Mouse (Mus musculus) T-helper 17 cell (primary cell): ENCODE measurements around the gene Cav3.

Source experiments
- in situ Hi-C, 2 experiments: fragments of 300-600 bp; cut with MboI, MseI; formaldehyde crosslinking; loops; 1 replicate in 1 of 2; 2 replicates in 1 of 2; pipeline ENCODE4 v1.15.1; 2025; ENCODE audit warnings: high pct_unique_total_duplicates in 2 of 2

The Cav3 gene

DNA sequence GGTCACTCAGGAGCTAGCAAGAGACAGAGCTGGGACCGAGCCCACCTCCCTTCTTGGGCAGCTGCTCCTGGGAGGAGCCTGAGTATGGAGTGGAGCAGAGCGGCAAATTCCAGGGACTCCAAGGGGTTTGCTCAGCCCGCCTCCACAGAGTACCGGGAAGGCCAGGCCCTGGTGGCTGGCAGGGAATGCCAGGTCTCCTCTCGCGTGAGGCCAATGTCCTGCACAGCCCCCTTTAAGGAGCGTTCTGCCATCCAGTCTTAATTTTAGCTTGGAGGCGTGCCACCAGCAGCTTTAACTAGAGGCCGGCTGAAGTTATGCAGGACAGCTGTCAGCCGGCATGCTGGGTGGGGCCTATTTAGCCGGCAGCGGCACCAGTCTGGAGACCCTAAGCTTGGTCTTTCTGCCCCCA, at the start of gene Cav3:
TSS of gene Cav3 (plus strand) at position 165 of the 409 bp plus-strand sequence.
- in situ Hi-C loops, result no loop called here

DNA sequence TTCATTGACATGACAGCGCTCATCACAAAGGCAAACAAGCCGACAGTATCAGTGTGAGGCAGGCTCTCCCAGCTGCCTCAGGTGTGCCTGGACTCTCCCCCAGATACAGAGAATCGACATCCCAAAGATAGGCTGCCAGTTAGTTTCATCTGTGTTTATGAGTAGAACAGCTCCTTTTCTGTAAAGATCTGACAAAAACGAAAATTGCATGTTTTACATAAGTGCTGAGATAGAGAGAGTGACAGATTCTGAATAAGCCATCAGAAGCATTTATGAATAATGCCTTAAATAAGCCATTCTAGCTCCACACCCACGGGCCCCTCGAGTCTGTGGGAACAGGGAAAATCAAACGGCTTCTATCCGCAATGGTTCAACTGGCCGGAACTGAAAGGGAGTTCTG, 40.0 kb upstream of the Cav3 start:
- in situ Hi-C loops, result no loop called here

DNA sequence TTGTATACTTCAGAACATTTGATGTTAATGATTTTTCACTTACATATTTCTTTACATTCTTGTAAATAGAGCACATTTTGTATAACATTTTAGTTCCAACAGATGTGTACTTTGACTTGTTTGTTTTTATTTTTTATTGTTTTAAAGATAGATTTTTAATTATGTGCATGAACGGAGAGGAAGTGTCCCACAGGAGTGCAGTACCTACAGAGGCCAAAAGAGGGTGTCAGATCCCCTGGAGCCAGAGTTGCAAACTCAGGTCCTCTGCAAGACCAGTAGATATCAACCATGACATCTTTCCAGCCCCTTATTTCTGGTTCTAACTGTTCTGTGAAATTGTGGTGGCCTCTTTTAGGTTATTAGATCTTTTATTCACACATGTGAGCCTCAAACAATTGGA, 38.4 kb upstream of the Cav3 start:
- in situ Hi-C loops, result no loop called here

DNA sequence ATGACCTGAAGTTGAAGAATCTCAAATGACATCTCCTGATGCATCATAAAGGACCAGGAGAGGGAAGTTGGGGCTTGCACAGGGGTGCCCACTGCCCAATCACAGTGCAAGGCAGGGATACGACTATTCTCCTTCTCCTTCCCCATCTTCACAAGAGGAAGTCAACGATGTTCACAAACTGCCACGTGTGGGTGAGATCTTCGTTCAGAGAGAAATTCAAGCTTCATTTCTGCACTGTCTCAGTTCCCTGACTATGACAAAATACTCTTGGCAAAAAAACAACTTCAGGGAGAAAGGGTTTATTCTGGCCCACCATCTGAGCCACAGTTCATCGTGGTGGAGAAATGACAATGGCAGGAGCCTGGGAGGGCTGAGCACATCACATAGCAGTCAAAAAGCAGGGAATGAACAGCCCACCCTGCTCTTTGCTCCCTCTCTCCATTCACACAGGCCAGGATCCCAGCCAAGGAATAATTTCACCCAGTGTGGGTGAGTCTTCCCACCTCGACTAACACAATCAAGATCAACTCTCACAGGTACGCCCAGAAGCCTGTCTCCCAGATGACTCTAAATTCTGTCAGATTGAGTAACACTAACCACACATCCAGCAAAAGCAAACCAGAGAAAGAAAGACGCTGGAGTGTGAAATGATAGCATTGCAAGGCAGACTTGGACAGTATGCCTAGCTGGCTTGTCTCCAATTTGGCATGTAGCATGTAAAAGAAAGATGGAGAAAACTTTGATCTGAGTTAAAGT, 35.4 kb upstream of the Cav3 start:
- in situ Hi-C loops, result no loop called here

DNA sequence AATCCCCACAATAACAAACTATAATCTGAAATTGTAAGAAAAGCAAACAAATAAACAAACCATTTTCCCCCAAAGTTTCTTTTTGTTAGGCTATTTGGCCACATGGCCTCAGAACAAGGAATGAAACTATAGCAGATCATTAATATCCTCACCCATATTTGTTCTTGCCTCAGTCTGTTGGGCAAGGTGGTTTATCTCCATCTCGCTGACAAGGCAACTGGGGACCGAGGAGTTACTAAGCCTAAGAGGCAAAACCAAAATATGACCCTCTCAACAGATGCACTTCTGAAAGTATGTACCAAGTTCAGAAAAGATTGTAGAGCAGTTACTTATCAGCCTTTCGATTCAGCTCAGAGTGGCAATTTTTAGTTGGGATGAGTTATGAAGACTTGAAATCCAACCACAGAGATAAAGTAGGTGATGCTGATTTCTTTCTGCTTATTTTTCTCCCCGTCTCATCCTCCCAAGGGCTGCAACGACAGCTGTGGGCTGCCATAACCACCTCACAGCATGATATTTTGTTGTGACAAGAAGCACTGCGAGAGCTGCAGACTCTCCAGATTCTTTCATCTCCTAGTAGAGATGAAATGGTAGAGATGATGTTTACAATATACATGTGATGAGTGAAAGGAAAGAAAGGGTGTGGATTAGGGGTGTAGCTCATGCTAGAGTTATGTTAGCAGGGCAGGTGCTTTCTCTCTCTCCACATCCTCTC, 33.1 kb upstream of the Cav3 start:
- in situ Hi-C loops, result no loop called here

DNA sequence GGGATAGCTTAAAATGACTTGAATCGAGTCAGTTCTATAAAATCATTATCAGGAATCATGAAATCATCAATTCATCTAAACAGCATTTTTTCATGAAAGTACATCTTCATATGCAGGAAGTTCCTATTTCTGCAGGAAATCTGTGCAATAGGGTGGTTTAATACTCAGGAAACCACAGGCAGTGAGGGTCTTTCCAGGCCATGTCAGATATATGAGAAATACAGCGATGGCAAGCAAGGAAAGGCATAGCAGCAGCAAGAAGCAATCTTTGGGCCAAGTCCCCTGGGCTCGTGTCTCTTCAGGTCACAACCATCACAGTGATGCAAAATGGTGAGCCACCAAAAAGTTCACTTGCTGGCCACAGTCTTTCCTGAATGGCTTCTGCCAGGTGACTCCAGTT, 13.6 kb upstream of the Cav3 start:
- in situ Hi-C loops, result no loop called here

DNA sequence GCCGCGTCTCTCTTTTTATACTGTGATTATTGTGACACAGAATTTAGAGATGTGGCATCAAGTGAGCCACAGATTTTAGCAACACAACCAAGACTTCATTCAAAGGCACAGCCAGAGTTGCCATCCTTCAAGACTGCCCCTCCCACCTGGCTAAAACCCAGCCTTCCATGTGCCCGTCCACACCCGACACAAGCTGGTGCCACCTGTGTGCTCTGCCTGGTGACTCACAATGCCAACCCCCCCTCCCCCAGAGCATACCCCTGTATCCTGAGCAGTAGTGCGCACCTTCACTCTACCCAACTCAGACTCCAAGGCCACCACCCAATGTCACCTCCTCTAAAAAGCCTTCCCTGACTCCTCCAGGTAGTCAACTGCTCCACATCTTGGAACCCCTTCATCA, 2.2 kb downstream of the Cav3 start:
- in situ Hi-C loops, result no loop called here

DNA sequence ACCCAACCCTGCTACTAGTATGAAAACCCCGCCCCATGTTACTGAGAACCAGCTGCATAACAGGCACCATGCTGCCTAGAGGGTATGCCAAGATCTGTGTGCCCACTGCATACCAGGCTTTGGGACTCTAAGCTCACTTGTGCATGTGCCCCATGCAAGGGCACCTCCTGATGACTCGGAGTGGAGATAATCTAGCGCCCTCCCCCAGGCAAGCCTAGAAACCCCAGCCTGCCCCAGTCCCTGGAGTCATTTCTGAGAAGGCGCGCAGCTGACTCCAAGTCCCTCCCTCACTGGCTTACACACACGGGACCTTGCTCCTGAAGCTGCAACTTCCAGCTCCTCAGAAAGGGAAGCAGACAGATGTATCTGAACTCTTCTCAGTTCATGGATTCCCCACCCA, 4.0 kb downstream of the Cav3 start:
- in situ Hi-C loops, result no loop called here

DNA sequence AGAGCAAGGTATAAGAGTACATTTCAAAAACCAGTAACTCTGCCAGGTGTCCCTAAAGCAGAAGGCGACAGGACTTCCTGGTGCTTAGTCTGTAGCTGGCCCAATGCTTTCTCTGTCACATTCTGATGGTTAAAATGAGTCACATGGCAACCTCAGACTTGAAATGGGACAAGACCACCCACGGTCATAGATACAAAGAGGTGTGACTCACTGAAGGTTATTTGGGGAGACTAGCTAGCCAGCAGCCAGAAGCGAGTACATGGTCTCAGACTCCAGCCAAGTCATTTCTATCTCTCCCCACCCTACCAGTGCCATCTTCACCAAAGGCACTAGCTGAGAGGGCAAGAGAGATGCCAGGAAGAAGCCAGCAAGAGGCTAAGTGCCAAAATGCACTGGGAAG, 6.1 kb downstream of the Cav3 start:
- in situ Hi-C loops, result no loop called here

DNA sequence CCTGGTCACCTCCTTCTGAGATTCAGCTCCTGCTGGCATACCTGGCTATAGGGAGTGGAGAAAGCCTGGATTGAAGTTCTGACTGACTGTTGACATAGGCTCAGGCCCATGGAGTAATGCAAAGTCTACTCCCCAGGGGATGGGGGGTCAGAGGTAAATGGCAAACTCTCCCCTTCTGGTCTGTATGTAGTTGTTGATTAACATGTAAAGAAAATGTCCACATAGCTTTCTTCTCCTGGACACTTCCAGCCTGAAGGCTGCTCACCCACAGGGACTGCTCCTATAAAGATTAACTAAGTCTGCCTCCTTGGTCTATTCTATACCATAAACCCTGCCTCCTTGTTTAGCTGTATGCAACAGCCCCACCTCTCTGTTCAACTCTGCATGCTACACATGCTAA, 6.7 kb downstream of the Cav3 start:
- in situ Hi-C loops, result no loop called here

DNA sequence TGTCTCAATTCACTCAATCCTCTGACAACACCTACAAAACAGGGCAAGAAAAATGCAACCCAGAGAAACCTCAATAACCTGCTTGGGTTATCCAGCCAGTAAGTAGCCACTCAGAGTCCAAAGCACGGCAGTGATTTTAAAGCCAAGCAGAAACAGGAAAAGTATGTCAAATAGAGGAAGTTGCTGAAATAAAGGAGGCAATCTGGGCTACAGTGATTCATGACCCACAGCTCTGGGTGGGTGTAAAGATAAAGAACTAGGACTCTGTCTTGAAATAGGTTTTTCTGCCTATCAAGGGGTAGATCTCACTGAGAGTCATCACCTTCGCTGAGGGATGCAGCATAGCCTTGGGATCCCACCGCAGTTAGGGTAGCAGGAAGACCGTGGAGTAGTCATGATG, 12.3 kb downstream of the Cav3 start:
- in situ Hi-C loops, result no loop called here

DNA sequence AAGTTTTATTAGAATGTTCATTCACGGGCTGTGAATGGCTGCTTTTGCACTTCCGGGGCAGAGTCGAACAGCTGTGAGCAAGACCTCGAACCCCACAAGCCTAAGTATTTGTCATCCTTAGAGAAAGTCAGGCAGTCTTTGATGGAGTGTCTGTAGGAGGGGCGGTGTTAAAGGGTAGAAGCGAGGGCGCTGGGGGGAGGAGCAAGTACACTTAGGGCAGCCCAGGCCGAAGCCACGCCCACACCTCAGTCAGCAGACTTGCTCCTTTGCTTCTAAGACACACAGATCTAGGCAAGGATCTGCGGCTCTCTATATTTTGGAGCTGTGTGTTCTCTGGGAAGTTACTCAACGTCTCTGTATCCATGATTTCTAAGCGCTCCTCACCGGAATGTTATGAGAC, 20.6 kb downstream of the Cav3 start:
- in situ Hi-C loops, result loop anchor here (5.0 kb wide), 2 partner anchors 73 to 83 kb away; no protein-coding TSS in a partner anchor

DNA sequence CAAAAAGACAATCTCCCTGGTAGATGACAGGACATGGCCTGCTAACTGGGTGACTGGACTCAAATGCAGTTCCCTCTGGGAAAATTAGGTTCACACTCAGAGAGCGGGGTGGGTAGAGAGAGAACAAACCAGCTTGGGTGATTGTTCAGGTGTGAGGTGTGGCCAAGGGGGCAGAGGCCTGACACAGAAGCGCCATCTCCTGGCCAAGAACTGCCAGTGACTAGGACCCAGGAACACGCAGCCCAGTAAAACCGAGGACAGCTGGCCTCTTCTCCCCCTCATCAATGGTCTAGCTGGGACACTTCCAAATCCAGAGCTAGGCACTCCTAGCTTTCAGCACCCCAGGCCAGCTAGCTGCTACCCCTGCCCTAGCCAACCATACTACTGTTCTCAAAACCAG, 25.0 kb downstream of the Cav3 start:
- in situ Hi-C loops, result no loop called here

DNA sequence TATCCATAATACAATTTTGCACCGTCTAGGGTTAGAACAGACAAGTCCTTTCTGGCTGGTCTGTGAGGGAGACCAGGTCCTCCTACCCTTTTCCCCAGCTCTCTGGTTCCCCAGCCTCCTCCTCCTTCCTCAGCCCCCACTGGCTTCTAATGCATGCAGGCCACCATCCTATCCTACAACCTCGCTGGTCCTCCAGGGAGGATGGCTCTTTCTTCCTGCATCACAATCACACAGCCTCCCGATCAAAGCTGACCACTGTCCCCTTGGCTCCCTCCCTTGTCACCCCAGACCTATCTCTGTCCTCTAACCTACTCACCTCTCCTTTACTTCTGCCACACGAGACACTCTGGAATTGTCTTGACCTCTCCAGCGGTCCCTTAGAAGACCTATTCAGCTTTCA, 28.7 kb downstream of the Cav3 start:
- in situ Hi-C loops, result no loop called here

DNA sequence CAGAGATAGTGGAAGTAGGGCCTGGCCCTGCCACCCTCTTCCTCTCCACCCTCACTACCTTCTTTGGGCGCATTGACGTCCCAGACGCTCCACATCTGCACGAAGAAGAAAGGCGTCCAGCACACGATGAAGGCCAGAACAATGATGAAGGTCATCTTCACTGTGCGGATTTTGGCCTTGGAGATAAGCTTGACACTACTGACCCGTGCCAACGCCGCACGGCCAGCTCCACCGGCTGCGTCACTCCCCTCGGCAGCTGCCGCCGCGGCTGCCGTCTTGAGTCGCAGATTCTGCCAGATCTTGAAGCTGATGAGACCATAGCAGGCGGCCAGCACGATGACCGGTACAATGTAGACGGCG, 29.5 kb downstream of the Cav3 start:
- in situ Hi-C loops, result no loop called here

DNA sequence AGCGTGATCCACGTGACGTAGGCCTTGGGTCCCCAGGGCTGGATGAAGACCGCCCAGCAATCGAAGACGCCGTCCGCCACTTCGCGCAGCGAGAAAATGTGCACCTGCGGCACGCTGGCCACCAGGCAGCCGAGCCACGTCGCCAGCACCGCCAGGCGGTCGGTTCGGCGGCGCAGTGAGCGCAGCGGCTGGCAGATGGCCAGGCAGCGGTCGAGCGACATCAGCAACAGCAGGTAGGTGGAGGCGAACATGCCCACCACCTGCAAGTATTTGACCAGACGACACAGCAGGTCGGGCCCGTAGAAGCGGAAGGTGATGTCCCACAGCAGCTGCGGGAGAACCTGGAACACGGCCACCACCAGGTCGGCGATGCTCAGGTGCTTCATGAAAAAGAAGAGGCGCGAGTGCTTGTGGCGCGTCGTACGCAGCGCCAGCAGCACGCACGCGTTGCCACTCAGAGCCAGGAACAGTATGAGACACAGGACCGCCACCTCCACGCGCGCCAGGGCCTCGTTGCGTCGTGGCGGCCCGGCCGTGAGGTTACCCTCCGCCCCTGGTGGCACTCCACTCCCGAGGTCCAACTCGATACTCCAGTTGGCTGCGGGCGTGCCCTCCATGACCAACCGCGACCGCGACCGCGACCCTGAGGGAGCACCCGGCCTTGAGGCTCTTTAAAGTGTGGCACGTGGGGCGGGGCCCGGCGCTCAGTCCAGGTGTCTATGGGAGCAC, 30.0 kb downstream of the Cav3 start:
- in situ Hi-C loops, result no loop called here

DNA sequence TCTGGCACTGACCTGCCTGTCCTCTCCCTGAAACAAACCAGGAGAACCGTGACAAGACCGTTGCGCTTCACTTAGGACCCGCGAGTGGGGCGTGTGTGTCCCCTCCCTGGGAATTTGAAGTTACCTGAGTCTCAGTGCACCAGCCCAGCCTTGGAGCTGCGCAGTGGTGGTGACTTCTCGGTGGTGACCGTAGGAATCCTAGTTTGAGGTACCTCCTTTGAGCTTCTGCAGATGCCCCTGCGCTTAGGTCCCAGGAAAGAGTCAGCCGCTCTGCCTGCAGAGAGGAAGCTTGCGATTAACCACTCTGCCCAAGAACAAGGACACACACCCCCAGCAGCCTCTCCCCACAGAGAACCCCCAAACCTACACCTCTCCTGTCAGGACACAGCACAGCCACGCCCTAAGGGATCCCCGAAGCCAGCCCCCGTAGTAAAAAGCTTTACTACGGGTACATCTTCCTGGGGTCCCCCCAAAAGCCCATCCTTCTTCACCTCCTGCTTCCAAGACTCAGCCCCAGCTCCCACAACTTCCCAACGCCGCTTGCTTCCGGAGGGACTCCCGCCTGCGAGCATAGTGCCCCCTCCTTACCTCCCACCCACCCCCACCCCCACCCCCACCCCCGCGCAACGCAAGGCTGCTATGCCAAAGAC, 30.7 kb downstream of the Cav3 start, which contains the start of gene Oxtr:
TSS of gene Oxtr (minus strand) at position 34 of the 650 bp plus-strand sequence.
- in situ Hi-C loops, result no loop called here

DNA sequence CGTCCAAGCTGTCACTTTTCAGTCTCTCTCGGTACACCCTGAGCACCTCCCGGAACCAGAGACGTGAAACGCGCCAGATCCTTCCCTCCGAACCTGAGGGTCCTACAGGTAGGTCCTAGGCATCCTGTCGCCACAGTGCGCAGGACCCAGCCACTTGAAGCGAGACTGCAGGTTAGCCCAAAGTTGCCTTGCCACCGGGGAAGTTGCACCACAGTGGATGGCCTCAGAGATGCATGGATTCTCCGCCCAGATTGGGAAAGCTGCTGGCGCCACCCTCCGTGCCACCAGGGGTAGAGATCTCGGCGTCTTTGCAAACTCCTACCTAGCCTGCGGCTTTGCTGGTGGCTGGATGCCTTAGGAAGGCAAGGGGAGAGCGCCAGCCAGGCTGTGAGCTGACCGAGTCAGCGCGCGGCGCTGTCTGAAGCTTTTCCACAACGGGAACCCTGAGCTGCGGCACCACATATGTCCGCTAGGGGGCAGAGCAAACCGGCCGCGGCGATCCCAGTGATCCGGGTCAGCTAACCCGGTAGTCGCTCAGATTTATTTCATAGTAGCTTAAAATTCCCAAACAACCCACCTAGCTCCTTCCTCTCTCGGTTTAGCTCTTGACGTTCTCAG, 31.4 kb downstream of the Cav3 start:
- in situ Hi-C loops, result no loop called here

DNA sequence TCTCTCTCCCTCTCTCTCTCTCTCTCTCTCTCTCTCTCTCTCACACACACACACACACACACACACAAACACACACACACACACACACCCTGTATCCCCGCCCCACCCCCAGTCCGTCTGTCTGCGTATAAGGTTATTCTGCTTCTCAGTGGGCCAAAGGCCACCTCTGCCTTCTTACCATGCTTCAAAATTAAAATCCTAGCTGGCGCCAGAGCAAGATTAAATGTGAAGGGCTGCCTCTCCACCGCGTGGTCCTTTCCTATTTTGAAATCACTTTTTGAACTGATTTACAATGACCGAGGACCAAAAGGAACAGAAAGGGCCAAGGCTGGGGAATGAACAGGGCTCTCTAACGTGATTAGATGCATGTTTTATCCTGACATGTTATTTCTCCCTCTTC, 32.2 kb downstream of the Cav3 start:
- in situ Hi-C loops, result no loop called here

DNA sequence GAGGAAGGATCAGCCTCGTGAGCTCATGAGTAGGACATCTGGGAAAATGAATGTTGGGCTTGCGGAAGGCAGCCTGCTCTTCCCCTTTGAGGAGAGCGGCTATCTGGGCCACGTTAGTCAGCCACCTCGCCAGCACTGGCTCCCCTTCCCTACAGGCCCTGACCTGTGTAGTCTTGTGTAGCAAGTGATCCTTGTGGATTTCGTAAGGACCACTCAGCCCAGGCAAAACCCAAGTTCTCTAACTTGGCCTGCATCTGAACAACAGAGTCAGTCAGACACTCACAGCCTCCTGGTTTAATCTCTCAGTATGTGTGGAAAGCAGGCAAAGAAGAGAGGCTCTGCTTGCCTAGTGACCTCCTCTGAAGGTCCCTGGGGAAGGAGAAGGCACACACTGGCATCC, 33.4 kb downstream of the Cav3 start:
- in situ Hi-C loops, result no loop called here

DNA sequence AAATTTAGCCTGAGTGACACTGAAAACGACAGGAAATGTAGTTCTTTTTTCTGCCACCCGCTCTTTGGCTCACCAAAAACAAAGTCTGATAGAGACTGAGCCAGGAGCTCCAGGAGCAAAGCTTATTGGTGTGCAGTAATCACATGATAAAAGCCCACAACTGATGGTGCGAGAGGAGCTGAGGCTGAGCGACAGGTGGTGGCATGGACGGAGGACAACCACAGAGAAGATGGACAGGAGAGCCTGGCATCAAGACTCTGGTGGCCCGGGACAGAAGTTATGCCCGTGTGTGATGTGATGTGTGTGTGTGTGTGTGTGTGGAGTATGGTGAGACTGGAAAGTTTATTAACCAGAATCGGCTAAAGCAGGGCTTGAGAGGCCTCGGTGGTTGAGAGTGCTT, 34.1 kb downstream of the Cav3 start:
- in situ Hi-C loops, result no loop called here

DNA sequence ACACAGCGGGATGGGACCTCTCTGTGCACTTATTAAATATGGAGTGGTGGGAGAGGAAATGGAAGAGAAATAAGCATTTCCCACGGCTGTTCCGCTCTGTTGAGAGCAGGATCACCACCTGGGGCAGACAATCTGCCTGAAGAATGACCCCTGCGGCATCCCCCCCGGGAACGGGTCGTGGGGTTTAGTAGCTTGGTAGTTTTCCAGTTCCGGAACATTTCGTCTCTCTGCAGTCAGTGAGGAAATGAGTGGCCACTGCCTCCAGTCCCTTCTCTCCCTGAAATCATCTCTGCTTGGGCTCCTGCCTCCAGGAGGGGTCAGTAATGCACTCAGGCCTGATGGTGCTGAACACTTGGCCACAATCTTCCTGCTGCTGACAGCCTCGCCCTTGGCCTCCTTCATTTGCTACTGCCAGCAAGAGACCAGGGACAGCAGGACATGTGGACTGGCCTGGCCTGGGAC, 35.3 kb downstream of the Cav3 start:
- in situ Hi-C loops, result no loop called here
